Mouse (Mus musculus) MEL (cell line): Measurements from ENCODE around the gene Dync1i2. TPM values are rescaled to one million over a fixed set of nuclear protein-coding genes. Genes with fewer than 3 reads are reported as not detected.

Source experiments
- DNase-seq: peaks from one replicate; pipeline ENCODE4 v3.0.0; 2011; ENCODE audit warnings: low read depth, low spot score
- H3K27ac ChIP-seq: 2 replicates; pipeline ENCODE4 v1.5.1; 2012; ENCODE audit warnings: low read depth, mild to moderate bottlenecking, control low read depth, low read length, moderate library complexity; ENCODE audit not compliant: control insufficient read depth
- H3K27me3 ChIP-seq, 2 experiments: fragments of 150-350 bp in 1 of 2; sonication (generic) in 1 of 2; 2 replicates each; pipeline ENCODE4 v1.6.1; 2012; ENCODE audit warnings: low read length in 2 of 2, mild to moderate bottlenecking in 2 of 2, improper control_type of control experiment in 1 of 2, moderate library complexity in 1 of 2; ENCODE audit not compliant: insufficient read depth in 2 of 2, control insufficient read depth in 1 of 2
- H3K36me3 ChIP-seq, 2 experiments: 2 replicates each; pipeline ENCODE4 v1.6.1; 2012 to 2014; ENCODE audit warnings: low read length in 2 of 2, improper control_type of control experiment in 1 of 2, inconsistent platforms in 1 of 2, mild to moderate bottlenecking in 1 of 2; ENCODE audit not compliant: insufficient read depth in 2 of 2, control insufficient read depth in 1 of 2
- H3K4me1 ChIP-seq, 2 experiments: fragments of 150-350 bp in 1 of 2; sonication (generic) in 1 of 2; 2 replicates each; pipeline ENCODE4 v1.6.1; 2012; ENCODE audit warnings: low read length in 2 of 2, improper control_type of control experiment in 1 of 2, mild to moderate bottlenecking in 1 of 2; ENCODE audit not compliant: insufficient read depth in 2 of 2, control insufficient read depth in 1 of 2
- H3K4me3 ChIP-seq, 2 experiments: fragments of 150-350 bp in 1 of 2; sonication (generic) in 1 of 2; 2 replicates each; pipeline ENCODE4 v1.5.1; 2012; ENCODE audit warnings: low read depth in 2 of 2, low read length in 2 of 2, mild to moderate bottlenecking in 2 of 2, moderate library complexity in 2 of 2, control low read depth in 1 of 2, improper control_type of control experiment in 1 of 2; ENCODE audit not compliant: control insufficient read depth in 1 of 2, insufficient read depth in 1 of 2
- H3K79me2 ChIP-seq: 2 replicates; pipeline ENCODE4 v1.6.1; 2012; ENCODE audit warnings: mild to moderate bottlenecking, low read length, moderate library complexity; ENCODE audit not compliant: control insufficient read depth, poor library complexity, insufficient read depth
- H3K9ac ChIP-seq: 2 replicates; pipeline ENCODE4 v1.6.1; 2012; ENCODE audit warnings: low read depth, mild to moderate bottlenecking, control low read depth, low read length, moderate library complexity; ENCODE audit not compliant: control insufficient read depth, poor library complexity, severe bottlenecking
- H3K9me3 ChIP-seq: fragments of 150-350 bp; sonication (generic); replicated peaks from 2 replicates; pipeline ENCODE4 v1.6.1; 2012; ENCODE audit warnings: mild to moderate bottlenecking, low read length, improper control_type of control experiment, moderate library complexity; ENCODE audit not compliant: insufficient read depth
- CHD1 ChIP-seq: IDR thresholded peaks from 2 replicates; pipeline ENCODE4 v1.6.1; 2012; ENCODE audit warnings: low read depth, mild to moderate bottlenecking, inconsistent platforms, low read length, improper control_type of control experiment
- CHD2 ChIP-seq: IDR thresholded peaks from 2 replicates; pipeline ENCODE4 v1.6.1; 2011; ENCODE audit warnings: low read length, improper control_type of control experiment
- EP300 ChIP-seq, 2 experiments: IDR thresholded peaks; 2 replicates each; pipeline ENCODE4 v1.6.1; 2011; ENCODE audit warnings: improper control_type of control experiment in 2 of 2, low read length in 2 of 2, low read depth in 1 of 2, mild to moderate bottlenecking in 1 of 2
- GABPA ChIP-seq: IDR thresholded peaks from 2 replicates; pipeline ENCODE4 v1.6.1; 2012; ENCODE audit warnings: low read depth, mild to moderate bottlenecking, inconsistent platforms, low read length, improper control_type of control experiment, moderate library complexity
- GATA1 ChIP-seq: IDR thresholded peaks from 2 replicates; pipeline ENCODE4 v1.6.1; 2011; ENCODE audit warnings: low read depth, low read length, improper control_type of control experiment
- HCFC1 ChIP-seq: IDR thresholded peaks from 2 replicates; pipeline ENCODE4 v1.6.1; 2012; ENCODE audit warnings: low read depth, mild to moderate bottlenecking, inconsistent platforms, low read length, improper control_type of control experiment, moderate library complexity
- JUND ChIP-seq: IDR thresholded peaks from 2 replicates; pipeline ENCODE4 v1.6.1; 2011; ENCODE audit warnings: low read depth, mild to moderate bottlenecking, improper control_type of control experiment, low read length
- KAT2A ChIP-seq: conservative IDR thresholded peaks from 2 replicates; pipeline ENCODE4 v1.6.1; 2012; ENCODE audit warnings: low read depth, low read length, improper control_type of control experiment, inconsistent platforms
- MAFK ChIP-seq: IDR thresholded peaks from 2 replicates; pipeline ENCODE4 v1.6.1; 2011; ENCODE audit warnings: low read depth, mild to moderate bottlenecking, low read length, improper control_type of control experiment, borderline replicate concordance
- MAZ ChIP-seq: IDR thresholded peaks from 2 replicates; pipeline ENCODE4 v1.6.1; 2012; ENCODE audit warnings: low read depth, mild to moderate bottlenecking, inconsistent platforms, low read length, improper control_type of control experiment
- MXI1 ChIP-seq: IDR thresholded peaks from 2 replicates; pipeline ENCODE4 v1.6.1; 2011; ENCODE audit warnings: mild to moderate bottlenecking, low read depth, low read length, improper control_type of control experiment
- MYC ChIP-seq: IDR thresholded peaks from 2 replicates; pipeline ENCODE4 v1.6.1; 2011; ENCODE audit warnings: low read depth, mild to moderate bottlenecking, low read length, improper control_type of control experiment, moderate library complexity
- RAD21 ChIP-seq: IDR thresholded peaks from 2 replicates; pipeline ENCODE4 v1.6.1; 2011; ENCODE audit warnings: mild to moderate bottlenecking, low read depth, low read length, improper control_type of control experiment
- RCOR1 ChIP-seq: IDR thresholded peaks from 2 replicates; pipeline ENCODE4 v1.6.1; 2012; ENCODE audit warnings: low read depth, mild to moderate bottlenecking, inconsistent platforms, low read length, improper control_type of control experiment
- SIN3A ChIP-seq: IDR thresholded peaks from 2 replicates; pipeline ENCODE4 v1.6.1; 2012; ENCODE audit warnings: low read length, improper control_type of control experiment, inconsistent platforms
- SMC3 ChIP-seq: IDR thresholded peaks from 2 replicates; pipeline ENCODE4 v1.6.1; 2011; ENCODE audit warnings: low read depth, low read length, improper control_type of control experiment
- TCF12 ChIP-seq: IDR thresholded peaks from 2 replicates; pipeline ENCODE4 v1.6.1; 2014; ENCODE audit warnings: low read depth, mild to moderate bottlenecking, inconsistent platforms, low read length, improper control_type of control experiment, moderate library complexity
- UBTF ChIP-seq: IDR thresholded peaks from 2 replicates; pipeline ENCODE4 v1.6.1; 2012; ENCODE audit warnings: low read depth, mild to moderate bottlenecking, inconsistent platforms, low read length, improper control_type of control experiment, moderate library complexity, borderline replicate concordance; ENCODE audit not compliant: insufficient read depth
- USF1 ChIP-seq: IDR thresholded peaks from 2 replicates; pipeline ENCODE4 v1.6.1; 2014; ENCODE audit warnings: low read depth, mild to moderate bottlenecking, inconsistent platforms, low read length, improper control_type of control experiment, moderate library complexity
- ZC3H11A ChIP-seq: IDR thresholded peaks from 2 replicates; pipeline ENCODE4 v1.6.1; 2012; ENCODE audit warnings: low read depth, mild to moderate bottlenecking, inconsistent platforms, low read length, improper control_type of control experiment
- ZKSCAN1 ChIP-seq: IDR thresholded peaks from 2 replicates; pipeline ENCODE4 v1.6.1; 2012; ENCODE audit warnings: low read depth, mild to moderate bottlenecking, inconsistent platforms, low read length, improper control_type of control experiment, moderate library complexity
- ZMIZ1 ChIP-seq: IDR thresholded peaks from 2 replicates; pipeline ENCODE4 v1.6.1; 2012; ENCODE audit warnings: low read depth, mild to moderate bottlenecking, inconsistent platforms, low read length, improper control_type of control experiment, moderate library complexity
- ZNF384 ChIP-seq: IDR thresholded peaks from 2 replicates; pipeline ENCODE4 v1.6.1; 2012; ENCODE audit warnings: low read depth, mild to moderate bottlenecking, inconsistent platforms, low read length, improper control_type of control experiment
- polyA plus RNA-seq, 2 experiments: library from polyadenylated mRNA; stranded (reverse) in 1 of 2; unstranded in 1 of 2; fragments of >175 nt in 1 of 2; fragments of >200 nt in 1 of 2; gene quantifications; 2 replicates each; pipeline versions ENCODE4 v1.2.1 to v1.2.4; 2012; ENCODE audit warnings: low replicate concordance in 2 of 2, low read depth in 1 of 2; ENCODE audit not compliant: insufficient read length in 2 of 2, insufficient read depth in 1 of 2, missing spikeins in 1 of 2
- total RNA-seq: library from RNA; depleted of rRNA; stranded (reverse); fragments of 300-350 nt; gene quantifications from 2 replicates; pipeline ENCODE4 v1.2.3, GENCODE M21; 2012

Gene Dync1i2
- total and polyA plus RNA-seq, 3 experiments: 21.8 to 156 (median 59.1) TPM

DNA sequence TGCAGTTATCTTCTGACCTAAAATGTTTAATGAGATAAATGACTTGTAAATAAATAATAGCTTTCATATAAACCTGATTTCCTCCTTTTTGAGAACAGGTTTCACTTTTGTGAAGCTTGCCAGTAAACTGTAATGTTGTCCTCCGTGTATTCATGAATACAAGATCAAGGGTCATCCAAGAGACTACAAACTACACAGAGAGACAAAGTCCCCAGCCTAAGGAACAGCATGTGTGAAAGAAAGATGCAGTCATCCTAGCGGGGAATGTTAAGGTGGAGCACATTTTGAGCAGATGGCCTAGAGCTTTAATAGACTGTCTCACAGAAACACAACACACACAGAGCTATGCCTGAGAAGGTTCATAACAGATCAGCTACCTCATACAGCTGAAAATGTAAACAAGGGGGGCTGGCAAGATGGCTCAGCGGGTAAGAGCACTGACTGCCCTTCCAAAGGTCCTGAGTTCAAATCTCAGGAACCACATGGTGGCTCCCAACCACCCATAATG lies 90.7 kb downstream of the Dync1i2 start:
- Histone ChIP-seq H3K27me3 (no peaks in the 10 kb centered on the region), H3K9me3 (no peaks in the 10 kb centered on the region), H3K4me3 (no peak overlapping the region), H3K27ac (no peak overlapping the region), H3K9ac (no peak overlapping the region), H3K36me3 (peaks cover 2 to 6% of the 10 kb centered on the region in 2 experiments; a peak in 2 of 4 replicates), H3K4me1 (peaks cover 0 to 2% of the 10 kb centered on the region in 2 experiments; a peak in 2 of 4 replicates), H3K79me2 (no peaks in the 10 kb centered on the region)
- TF ChIP-seq GATA1: no peak
- no peak for TF ChIP-seq GABPA
- no peak for TF ChIP-seq MAFK
- TF ChIP-seq ZC3H11A: no peak
- no peak for TF ChIP-seq HCFC1
- no peak for TF ChIP-seq RAD21
- no peak for TF ChIP-seq MAZ
- no peak for TF ChIP-seq CHD2
- no peak for TF ChIP-seq JUND
- no peak for TF ChIP-seq EP300 (IDR thresholded peaks at IDR 0.05; ENCODE audit: low read depth in 1 of 2, low read length in 2 of 2)
- TF ChIP-seq UBTF: no peak
- TF ChIP-seq MYC: no peak
- no peak for TF ChIP-seq TCF12
- no peak for TF ChIP-seq CHD1
- no peak for TF ChIP-seq ZMIZ1
- no peak for TF ChIP-seq ZKSCAN1
- no peak for TF ChIP-seq MXI1
- no peak for DNase-seq

DNA sequence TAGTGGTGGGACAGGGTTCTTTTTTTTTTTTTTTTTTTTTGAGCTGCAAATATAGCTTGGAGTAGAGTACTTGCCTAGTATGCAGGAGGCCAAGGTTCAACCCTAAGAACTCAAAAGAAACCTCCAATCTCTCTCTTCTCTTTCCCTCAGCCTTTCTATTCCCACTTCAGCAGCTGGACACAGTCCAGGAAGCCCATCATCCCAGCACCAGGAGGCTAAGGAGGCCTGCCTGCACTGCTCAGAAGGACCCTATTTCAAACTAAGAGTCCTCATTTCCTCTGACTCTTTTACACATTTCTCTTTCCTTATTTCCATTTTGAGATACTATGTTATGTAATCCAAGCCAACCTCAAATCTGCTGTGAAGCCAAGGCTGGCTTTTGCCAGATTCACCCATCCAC lies 91.7 kb downstream of the Dync1i2 start:
- peaks cover 0 to 2% of the 10 kb centered on the region in 2 experiments; a peak in 2 of 4 replicates for H3K4me1 ChIP-seq
- peaks cover 2 to 6% of the 10 kb centered on the region in 2 experiments; a peak in 2 of 4 replicates for H3K36me3 ChIP-seq
- no peak overlapping the region for H3K9ac ChIP-seq
- no peaks in the 10 kb centered on the region for H3K27me3 ChIP-seq
- no peaks in the 10 kb centered on the region for H3K9me3 ChIP-seq
- no peak overlapping the region for H3K27ac ChIP-seq
- H3K79me2 ChIP-seq: no peaks in the 10 kb centered on the region
- no peak overlapping the region for H3K4me3 ChIP-seq
- no peak for DNase-seq
- TF ChIP-seq KAT2A (no peak), EP300 (IDR thresholded peaks at IDR 0.05; ENCODE audit: low read depth in 1 of 2, low read length in 2 of 2) (no peak), SIN3A (no peak), GABPA (no peak), SMC3 (no peak), ZNF384 (no peak; the same call in 1 of the 2 replicates), MAZ (no peak), RCOR1 (no peak), GATA1 (no peak), RAD21 (no peak), USF1 (no peak), TCF12 (no peak)
